Mouse (Mus musculus): ENCODE results near the gene Jph4. TPM values are rescaled to one million over a fixed set of nuclear protein-coding genes. Genes with fewer than 3 reads are reported as not detected.
A peak's percentile ranks its signal among the peaks of the same experiment; 100 is the strongest.

Gene Jph4
- polyA plus RNA-seq, 1 experiment from 2014 or later, result 41.3 TPM

DNA sequence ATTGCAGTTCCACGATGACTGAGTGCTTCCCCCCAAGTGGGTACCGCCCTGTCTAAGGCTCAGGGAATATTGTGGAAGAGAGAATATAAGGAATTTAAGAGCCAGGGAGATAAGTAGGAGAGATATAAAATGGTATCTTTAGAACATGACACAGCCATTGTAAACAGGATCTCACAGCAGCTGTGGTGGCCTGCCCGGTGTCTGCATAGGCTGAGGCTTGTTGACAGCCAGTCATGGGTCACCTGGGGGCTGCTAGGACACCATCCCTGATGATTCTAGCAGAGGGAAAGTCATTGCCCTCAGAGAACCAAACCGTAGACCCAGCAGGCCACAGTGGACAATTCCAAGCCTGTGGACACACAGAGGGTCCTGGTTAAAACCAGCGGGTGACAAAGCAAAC, 34.2 kb upstream of the Jph4 start:
- Histone ChIP-seq H3K4me2 (ENCODE audit: low read depth, low read length) (no peak overlapping the region), H3K4me1 (ENCODE audit: control insufficient read depth, insufficient read depth, low read length) (peaks cover 4% of the 10 kb centered on the region; the same call in 1 of the 2 replicates), H3K27ac (ENCODE audit: low read depth, low read length) (no peak overlapping the region), H3K4me3 (ENCODE audit: low read depth, low read length) (no peak overlapping the region), H3K36me3 (ENCODE audit: control insufficient read depth, insufficient read depth, low read length) (no peaks in the 10 kb centered on the region), H3K9ac (replicated peaks; ENCODE audit: low read depth, low read length) (no peak overlapping the region), H3K27me3 (ENCODE audit: control insufficient read depth, insufficient read depth, low read length) (no peaks in the 10 kb centered on the region), H3K9me3 (ENCODE audit: control insufficient read depth, low read length) (no peaks in the 10 kb centered on the region)
- no peak for ATAC-seq (ENCODE audit: low read depth)
- 86% methylated on average over 5 of the region's 5 CpGs for WGBS

DNA sequence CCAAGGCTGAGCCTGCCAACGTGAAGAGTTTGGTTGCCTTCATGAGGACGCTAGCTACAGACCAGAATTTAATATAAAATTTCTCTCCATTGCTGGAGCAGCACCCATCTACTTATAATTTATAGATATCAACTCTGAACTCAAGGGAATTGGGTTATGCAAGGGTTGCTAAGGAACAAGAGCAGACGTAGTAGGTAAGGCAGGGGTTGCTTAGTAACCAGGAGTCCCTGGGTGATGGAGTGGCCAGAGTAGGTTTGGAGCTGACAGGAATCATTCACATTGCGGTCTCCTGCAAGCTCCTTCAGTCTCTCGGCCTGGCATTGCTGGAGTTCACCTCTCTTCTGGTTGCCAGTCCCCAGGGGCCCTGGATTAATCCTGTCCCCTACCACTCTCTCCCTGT, 32.3 kb upstream of the Jph4 start:
- no peaks in the 10 kb centered on the region for H3K9me3 ChIP-seq (ENCODE audit: control insufficient read depth, low read length)
- H3K27ac ChIP-seq (ENCODE audit: low read depth, low read length), result no peak overlapping the region
- no peak overlapping the region for H3K4me2 ChIP-seq (ENCODE audit: low read depth, low read length)
- no peak overlapping the region for H3K9ac ChIP-seq (replicated peaks; ENCODE audit: low read depth, low read length)
- WGBS, result 48% methylated on average over 5 of the region's 5 CpGs
- no peaks in the 10 kb centered on the region for H3K36me3 ChIP-seq (ENCODE audit: control insufficient read depth, insufficient read depth, low read length)
- no peaks in the 10 kb centered on the region for H3K27me3 ChIP-seq (ENCODE audit: control insufficient read depth, insufficient read depth, low read length)
- peak; percentile 76 for ATAC-seq (ENCODE audit: low read depth)
- H3K4me3 ChIP-seq (ENCODE audit: low read depth, low read length), result no peak overlapping the region
- H3K4me1 ChIP-seq (ENCODE audit: control insufficient read depth, insufficient read depth, low read length), result peaks cover 4% of the 10 kb centered on the region; the same call in 1 of the 2 replicates

DNA sequence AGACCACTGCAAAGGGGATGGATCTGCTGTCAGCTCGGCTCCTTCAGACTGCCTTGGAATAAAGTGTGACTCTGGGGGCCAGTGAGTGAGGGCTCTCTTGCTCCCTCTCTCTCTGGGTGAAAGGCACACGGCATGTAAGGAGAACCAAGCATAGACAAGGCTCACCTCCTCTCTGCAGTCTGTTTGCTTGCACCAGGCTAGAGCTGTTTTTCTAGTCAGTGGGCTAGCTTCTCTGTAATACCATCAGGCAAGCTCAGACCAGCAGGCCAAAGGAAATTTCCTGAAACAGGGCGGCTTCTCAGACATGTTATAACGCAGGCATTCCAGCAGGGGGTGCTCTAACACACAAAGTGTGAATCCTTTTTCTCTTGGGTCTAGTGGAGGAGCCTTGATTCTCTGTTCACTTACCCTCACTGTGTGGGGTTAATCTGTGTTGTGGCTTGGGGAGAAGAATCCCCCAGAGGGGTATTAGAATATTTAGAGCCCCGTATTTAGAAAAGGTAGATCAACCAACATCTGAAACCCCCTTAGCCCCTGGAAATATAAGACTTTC, 31.7 kb upstream of the Jph4 start:
- Histone ChIP-seq H3K4me1 (ENCODE audit: control insufficient read depth, insufficient read depth, low read length) (peaks cover 4% of the 10 kb centered on the region; the same call in 1 of the 2 replicates), H3K27me3 (ENCODE audit: control insufficient read depth, insufficient read depth, low read length) (no peaks in the 10 kb centered on the region), H3K9ac (replicated peaks; ENCODE audit: low read depth, low read length) (no peak overlapping the region)

DNA sequence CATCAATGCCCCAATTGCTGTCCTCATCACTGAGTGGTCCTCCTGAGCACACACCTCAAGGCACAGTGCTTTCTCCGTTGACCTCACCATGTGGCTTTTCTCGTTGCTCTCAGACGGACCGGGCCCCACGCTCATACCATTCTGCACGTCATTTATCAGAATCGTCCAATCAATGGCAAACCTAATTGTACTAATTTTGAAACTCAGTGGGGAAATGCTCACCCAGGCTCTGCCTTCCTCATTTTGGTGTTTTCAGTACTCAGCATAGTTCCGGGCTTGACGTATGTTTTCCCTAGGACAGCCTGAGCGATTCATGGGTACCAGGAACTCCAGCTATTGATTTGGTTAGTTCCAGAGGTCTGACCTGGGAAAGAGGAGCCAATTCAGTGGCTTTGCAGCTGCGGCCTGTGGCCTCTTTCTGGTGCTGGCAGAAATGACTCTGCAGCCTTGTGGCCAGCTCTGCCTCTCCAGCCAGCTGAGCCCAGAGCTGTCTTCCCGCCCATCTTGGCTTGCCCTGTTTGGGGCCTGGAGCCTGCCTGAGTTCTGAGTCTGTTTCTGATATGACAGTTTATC, 30.2 kb upstream of the Jph4 start:
- no peak overlapping the region for H3K9ac ChIP-seq (replicated peaks; ENCODE audit: low read depth, low read length)
- WGBS, result 87% methylated on average over 12 of the region's 12 CpGs
- H3K27ac ChIP-seq (ENCODE audit: low read depth, low read length), result no peak overlapping the region
- H3K27me3 ChIP-seq (ENCODE audit: control insufficient read depth, insufficient read depth, low read length), result no peaks in the 10 kb centered on the region
- H3K4me1 ChIP-seq (ENCODE audit: control insufficient read depth, insufficient read depth, low read length), result peaks cover 4% of the 10 kb centered on the region; the same call in 1 of the 2 replicates
- H3K36me3 ChIP-seq (ENCODE audit: control insufficient read depth, insufficient read depth, low read length), result no peaks in the 10 kb centered on the region
- no peak for ATAC-seq (ENCODE audit: low read depth)
- no peaks in the 10 kb centered on the region for H3K9me3 ChIP-seq (ENCODE audit: control insufficient read depth, low read length)
- no peak overlapping the region for H3K4me3 ChIP-seq (ENCODE audit: low read depth, low read length)
- H3K4me2 ChIP-seq (ENCODE audit: low read depth, low read length), result no peak overlapping the region

More for the DNA sequence above, 31.7 kb upstream of the Jph4 start:
- no peak overlapping the region for H3K4me2 ChIP-seq (ENCODE audit: low read depth, low read length)
- no peak overlapping the region for H3K4me3 ChIP-seq (ENCODE audit: low read depth, low read length)
- ATAC-seq (ENCODE audit: low read depth), result peak; percentile 80
- no peaks in the 10 kb centered on the region for H3K9me3 ChIP-seq (ENCODE audit: control insufficient read depth, low read length)
- WGBS, result 28% methylated on average over 5 of the region's 5 CpGs
- H3K27ac ChIP-seq (ENCODE audit: low read depth, low read length), result no peak overlapping the region
- H3K36me3 ChIP-seq (ENCODE audit: control insufficient read depth, insufficient read depth, low read length), result no peaks in the 10 kb centered on the region

DNA sequence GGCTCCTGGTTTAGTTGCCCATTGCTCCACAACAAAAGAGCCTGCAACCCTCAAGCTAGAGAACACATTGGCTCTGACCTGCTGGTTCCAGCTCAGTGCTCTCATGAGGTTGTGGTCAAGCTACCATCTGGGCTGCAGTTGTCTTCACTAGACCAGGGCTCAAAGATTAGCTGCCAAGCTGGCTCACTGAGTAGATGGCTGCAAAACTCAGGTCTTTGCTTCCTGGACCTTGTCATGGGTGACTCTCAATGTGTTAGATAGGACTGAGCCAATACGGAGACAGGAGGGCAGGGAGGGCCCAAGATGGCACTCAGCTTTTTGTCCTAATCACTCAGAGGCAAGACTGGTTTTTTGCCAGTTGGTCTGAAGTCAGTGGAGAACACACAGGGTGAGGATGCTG, 29.6 kb upstream of the Jph4 start:
- H3K36me3 ChIP-seq (ENCODE audit: control insufficient read depth, insufficient read depth, low read length), result no peaks in the 10 kb centered on the region
- no peak overlapping the region for H3K4me2 ChIP-seq (ENCODE audit: low read depth, low read length)
- 96% methylated on average over 1 of the region's 1 CpGs for WGBS
- no peaks in the 10 kb centered on the region for H3K27me3 ChIP-seq (ENCODE audit: control insufficient read depth, insufficient read depth, low read length)
- no peaks in the 10 kb centered on the region for H3K9me3 ChIP-seq (ENCODE audit: control insufficient read depth, low read length)
- no peak for ATAC-seq (ENCODE audit: low read depth)
- no peak overlapping the region for H3K9ac ChIP-seq (replicated peaks; ENCODE audit: low read depth, low read length)
- peaks cover 4% of the 10 kb centered on the region; the same call in 1 of the 2 replicates for H3K4me1 ChIP-seq (ENCODE audit: control insufficient read depth, insufficient read depth, low read length)
- no peak overlapping the region for H3K27ac ChIP-seq (ENCODE audit: low read depth, low read length)
- H3K4me3 ChIP-seq (ENCODE audit: low read depth, low read length), result no peak overlapping the region

DNA sequence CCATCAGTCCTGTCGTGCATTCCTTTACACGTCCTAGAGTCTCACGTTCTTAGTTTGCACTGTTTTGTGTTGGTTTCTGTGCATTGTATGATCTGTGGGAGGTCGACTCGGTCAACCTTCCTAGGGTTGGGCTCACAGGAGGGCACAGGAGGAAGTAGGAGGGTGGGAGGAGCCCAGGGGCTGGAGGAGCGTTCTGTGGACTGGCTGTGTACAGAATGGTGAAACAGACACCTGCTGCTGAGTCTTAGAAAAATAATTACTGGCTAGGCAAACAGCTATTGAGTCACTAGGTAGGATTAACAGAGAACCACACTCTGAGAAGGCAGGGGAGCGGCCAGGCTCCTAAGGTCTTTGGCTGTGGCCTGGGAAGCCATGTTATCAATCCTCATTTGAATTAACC, 22.6 kb upstream of the Jph4 start:
- H3K27me3 ChIP-seq (ENCODE audit: control insufficient read depth, insufficient read depth, low read length), result no peaks in the 10 kb centered on the region
- no peaks in the 10 kb centered on the region for H3K9me3 ChIP-seq (ENCODE audit: control insufficient read depth, low read length)
- no peaks in the 10 kb centered on the region for H3K36me3 ChIP-seq (ENCODE audit: control insufficient read depth, insufficient read depth, low read length)
- H3K9ac ChIP-seq (replicated peaks; ENCODE audit: low read depth, low read length), result no peak overlapping the region
- H3K4me1 ChIP-seq (ENCODE audit: control insufficient read depth, insufficient read depth, low read length), result no peaks in the 10 kb centered on the region
- no peak overlapping the region for H3K27ac ChIP-seq (ENCODE audit: low read depth, low read length)
- no peak for ATAC-seq (ENCODE audit: low read depth)
- no peak overlapping the region for H3K4me3 ChIP-seq (ENCODE audit: low read depth, low read length)
- 59% methylated on average over 7 of the region's 7 CpGs for WGBS
- no peak overlapping the region for H3K4me2 ChIP-seq (ENCODE audit: low read depth, low read length)

DNA sequence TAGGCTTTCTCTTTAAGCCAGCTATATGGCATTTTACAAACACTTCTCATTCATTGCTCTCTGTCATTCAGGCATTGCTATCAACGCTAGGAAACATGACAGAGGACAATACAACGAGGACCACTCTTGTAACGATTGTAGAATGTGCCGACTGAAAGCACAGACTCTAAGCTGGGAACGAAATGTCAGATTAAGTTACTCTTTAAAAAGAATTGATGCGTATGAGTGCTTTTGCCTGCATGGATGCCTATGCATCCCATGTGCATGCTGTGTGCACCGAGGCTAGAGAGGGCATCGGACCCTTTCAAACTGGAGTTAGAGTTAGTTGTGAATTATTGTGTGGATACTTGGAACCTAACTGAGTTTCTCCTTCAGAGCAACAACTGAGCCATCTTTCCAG, 18.9 kb upstream of the Jph4 start:
- Histone ChIP-seq H3K4me3 (ENCODE audit: low read depth, low read length) (no peak overlapping the region), H3K4me1 (ENCODE audit: control insufficient read depth, insufficient read depth, low read length) (no peaks in the 10 kb centered on the region), H3K4me2 (ENCODE audit: low read depth, low read length) (no peak overlapping the region), H3K9me3 (ENCODE audit: control insufficient read depth, low read length) (no peaks in the 10 kb centered on the region), H3K9ac (replicated peaks; ENCODE audit: low read depth, low read length) (no peak overlapping the region), H3K27me3 (ENCODE audit: control insufficient read depth, insufficient read depth, low read length) (no peaks in the 10 kb centered on the region), H3K27ac (ENCODE audit: low read depth, low read length) (no peak overlapping the region), H3K36me3 (ENCODE audit: control insufficient read depth, insufficient read depth, low read length) (no peaks in the 10 kb centered on the region)
- WGBS, result 83% methylated on average over 8 of the region's 8 CpGs
- no peak for ATAC-seq (ENCODE audit: low read depth)

DNA sequence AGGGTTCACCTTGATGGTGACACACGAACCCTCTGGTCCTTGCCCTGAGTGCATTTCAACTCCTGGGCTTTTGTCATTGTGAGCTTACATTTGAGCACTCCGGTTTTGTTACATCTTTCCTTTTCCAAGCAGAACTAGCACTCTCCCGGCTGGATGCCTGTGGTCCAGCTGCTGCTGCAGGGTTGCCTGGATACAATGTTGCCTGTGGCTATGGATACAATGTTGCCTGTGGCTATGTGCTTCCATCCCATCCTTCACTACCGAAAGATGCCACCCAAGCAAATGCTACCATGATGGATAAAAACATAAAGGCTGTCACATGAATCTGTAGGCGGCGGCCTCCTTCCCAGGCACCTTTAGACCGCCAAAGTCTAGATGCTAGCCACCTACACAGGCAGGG, 9.8 kb upstream of the Jph4 start:
- H3K4me2 ChIP-seq (ENCODE audit: low read depth, low read length), result no peak overlapping the region
- no peaks in the 10 kb centered on the region for H3K9me3 ChIP-seq (ENCODE audit: control insufficient read depth, low read length)
- ATAC-seq (ENCODE audit: low read depth), result no peak
- 74% methylated on average over 7 of the region's 7 CpGs for WGBS
- H3K9ac ChIP-seq (replicated peaks; ENCODE audit: low read depth, low read length), result no peak overlapping the region
- H3K4me3 ChIP-seq (ENCODE audit: low read depth, low read length), result no peak overlapping the region
- 0 out of 2 replicates have a peak, but pooled peaks cover 4% of the 10 kb centered on the region for H3K4me1 ChIP-seq (ENCODE audit: control insufficient read depth, insufficient read depth, low read length)
- no peak overlapping the region for H3K27ac ChIP-seq (ENCODE audit: low read depth, low read length)
- H3K27me3 ChIP-seq (ENCODE audit: control insufficient read depth, insufficient read depth, low read length), result no peaks in the 10 kb centered on the region
- H3K36me3 ChIP-seq (ENCODE audit: control insufficient read depth, insufficient read depth, low read length), result no peaks in the 10 kb centered on the region

DNA sequence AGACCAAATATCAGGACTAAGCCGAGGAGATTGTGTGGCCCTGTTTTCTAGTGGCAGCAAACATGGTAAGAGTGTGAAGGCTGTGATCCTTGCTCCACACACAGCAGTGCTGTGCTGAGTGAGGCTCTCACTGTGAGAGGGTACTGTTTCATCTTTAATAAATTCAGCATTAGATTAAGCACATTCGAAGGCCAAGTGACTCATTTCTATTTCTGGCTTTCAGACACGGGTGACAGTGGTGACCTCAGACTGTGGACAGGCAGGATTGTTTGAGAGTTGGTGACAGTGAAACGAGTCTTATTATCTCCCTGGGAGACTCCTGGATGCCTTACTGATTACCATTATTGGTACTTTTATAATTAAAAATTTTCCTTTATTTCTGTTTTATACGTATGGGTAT, 9.0 kb upstream of the Jph4 start:
- no peak overlapping the region for H3K4me3 ChIP-seq (ENCODE audit: low read depth, low read length)
- no peak overlapping the region for H3K4me2 ChIP-seq (ENCODE audit: low read depth, low read length)
- no peak overlapping the region for H3K27ac ChIP-seq (ENCODE audit: low read depth, low read length)
- no peaks in the 10 kb centered on the region for H3K9me3 ChIP-seq (ENCODE audit: control insufficient read depth, low read length)
- WGBS, result 88% methylated on average over 5 of the region's 5 CpGs
- H3K27me3 ChIP-seq (ENCODE audit: control insufficient read depth, insufficient read depth, low read length), result no peaks in the 10 kb centered on the region
- no peak for ATAC-seq (ENCODE audit: low read depth)
- 0 out of 2 replicates have a peak, but pooled peaks cover 4% of the 10 kb centered on the region for H3K4me1 ChIP-seq (ENCODE audit: control insufficient read depth, insufficient read depth, low read length)
- no peak overlapping the region for H3K9ac ChIP-seq (replicated peaks; ENCODE audit: low read depth, low read length)
- no peaks in the 10 kb centered on the region for H3K36me3 ChIP-seq (ENCODE audit: control insufficient read depth, insufficient read depth, low read length)
